Mouse (Mus musculus) bone marrow macrophage, adult 2 months (primary cell): ENCODE measurements around the gene Efcc1. TPM values are rescaled to one million over a fixed set of nuclear protein-coding genes. Genes with fewer than 3 reads are reported as not detected.
"Not testable (repeated sequence)": the region's sequence is repeated elsewhere in the genome, so short reads cannot be mapped to it uniquely, and the experiment has no call there.

Source experiments
- H3K27ac ChIP-seq: 2 replicates; pipeline ENCODE4 v1.5.1; 2012; ENCODE audit warnings: low read depth, low read length; ENCODE audit not compliant: insufficient read depth
- H3K4me1 ChIP-seq: 2 replicates; pipeline ENCODE4 v1.6.1; 2012; ENCODE audit warnings: low read length; ENCODE audit not compliant: control insufficient read depth, insufficient read depth
- H3K4me3 ChIP-seq: 2 replicates; pipeline ENCODE4 v1.5.1; 2012; ENCODE audit warnings: mild to moderate bottlenecking, low read length, moderate library complexity; ENCODE audit not compliant: insufficient read depth
- CTCF ChIP-seq: IDR thresholded peaks from 2 replicates; pipeline ENCODE4 v1.5.1; 2012; ENCODE audit warnings: low read depth, mild to moderate bottlenecking, low read length, moderate library complexity
- POLR2A ChIP-seq: IDR thresholded peaks from 2 replicates; pipeline ENCODE4 v1.6.1; 2012; ENCODE audit warnings: mild to moderate bottlenecking, low read depth, low read length, borderline replicate concordance
- polyA plus RNA-seq: library from polyadenylated mRNA; stranded (reverse); fragments of >200 nt; gene quantifications from 2 replicates; pipeline ENCODE4 v1.2.4, GENCODE M21; 2012; ENCODE audit not compliant: missing spikeins, insufficient read depth, insufficient read length

Gene Efcc1
- polyA plus RNA-seq, 1 experiment, result not detected

DNA sequence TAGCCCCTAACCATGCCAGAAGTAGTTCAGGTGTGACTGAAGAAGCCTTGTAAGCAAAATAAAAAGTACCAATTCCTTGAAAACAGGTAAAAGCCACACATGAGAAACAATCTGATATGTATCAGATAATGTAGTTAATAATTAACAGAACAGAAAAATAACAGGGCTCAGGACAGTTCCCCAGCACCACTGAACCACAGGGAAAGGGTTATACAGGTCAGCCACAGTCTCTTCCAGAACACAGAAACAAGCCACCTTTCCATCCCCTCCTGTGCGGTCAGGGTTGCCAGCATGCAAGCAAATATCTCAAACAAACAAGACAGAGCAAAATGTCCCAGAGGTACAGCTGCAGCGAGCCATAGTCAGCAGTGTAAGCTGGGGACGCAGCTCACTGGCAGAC is 28.7 kb downstream of the Efcc1 start:
- H3K4me3 ChIP-seq, result no peak overlapping the region
- TF ChIP-seq POLR2A, result no peak
- no peak for TF ChIP-seq CTCF
- H3K27ac ChIP-seq, result no peak overlapping the region
- H3K4me1 ChIP-seq, result no peaks in the 10 kb centered on the region

DNA sequence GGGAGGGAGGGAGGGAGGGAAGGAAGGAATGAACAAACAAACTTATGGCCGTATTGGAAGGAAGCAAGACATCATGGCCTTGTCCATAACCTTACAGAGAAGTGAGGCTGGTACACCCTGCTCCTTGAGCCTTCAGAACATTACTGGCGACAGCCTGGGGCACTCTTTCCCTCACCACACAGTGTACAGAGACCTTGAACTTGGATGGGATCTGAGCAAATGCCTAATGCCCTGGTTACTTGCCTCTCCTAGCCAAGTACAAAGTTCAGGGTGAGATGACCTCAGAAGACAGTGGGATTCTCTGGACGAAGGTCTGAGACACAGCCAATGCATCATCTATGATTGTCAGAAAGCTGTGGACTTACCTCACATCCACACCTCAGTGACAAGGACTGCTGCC is 29.2 kb downstream of the Efcc1 start:
- H3K27ac ChIP-seq, result no peak overlapping the region
- no peak for TF ChIP-seq CTCF
- no peak for TF ChIP-seq POLR2A
- no peak overlapping the region for H3K4me3 ChIP-seq
- no peaks in the 10 kb centered on the region for H3K4me1 ChIP-seq

DNA sequence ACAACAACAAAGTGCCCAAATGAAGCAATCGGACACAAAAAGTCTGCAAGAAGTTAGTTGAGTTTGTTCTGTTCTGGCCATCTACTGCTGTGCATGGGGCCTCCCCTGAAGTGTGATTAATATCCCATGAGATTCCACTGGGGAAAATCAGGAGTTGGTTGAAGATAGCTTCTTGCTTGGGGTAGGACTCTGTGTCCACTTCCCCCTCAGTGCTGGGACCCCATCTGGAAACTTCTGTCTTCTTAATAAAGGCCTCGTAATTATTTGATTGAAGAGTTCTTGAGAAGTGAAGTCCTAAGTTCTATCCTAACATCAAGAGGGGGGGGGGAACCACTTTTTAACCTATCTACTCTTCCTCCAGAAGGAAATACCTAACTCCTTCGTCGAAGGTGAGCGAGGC is 31.5 kb downstream of the Efcc1 start:
- TF ChIP-seq CTCF, result no peak
- TF ChIP-seq POLR2A, result no peak
- Histone ChIP-seq H3K4me1 (no peaks in the 10 kb centered on the region), H3K4me3 (no peak overlapping the region), H3K27ac (no peak overlapping the region)

DNA sequence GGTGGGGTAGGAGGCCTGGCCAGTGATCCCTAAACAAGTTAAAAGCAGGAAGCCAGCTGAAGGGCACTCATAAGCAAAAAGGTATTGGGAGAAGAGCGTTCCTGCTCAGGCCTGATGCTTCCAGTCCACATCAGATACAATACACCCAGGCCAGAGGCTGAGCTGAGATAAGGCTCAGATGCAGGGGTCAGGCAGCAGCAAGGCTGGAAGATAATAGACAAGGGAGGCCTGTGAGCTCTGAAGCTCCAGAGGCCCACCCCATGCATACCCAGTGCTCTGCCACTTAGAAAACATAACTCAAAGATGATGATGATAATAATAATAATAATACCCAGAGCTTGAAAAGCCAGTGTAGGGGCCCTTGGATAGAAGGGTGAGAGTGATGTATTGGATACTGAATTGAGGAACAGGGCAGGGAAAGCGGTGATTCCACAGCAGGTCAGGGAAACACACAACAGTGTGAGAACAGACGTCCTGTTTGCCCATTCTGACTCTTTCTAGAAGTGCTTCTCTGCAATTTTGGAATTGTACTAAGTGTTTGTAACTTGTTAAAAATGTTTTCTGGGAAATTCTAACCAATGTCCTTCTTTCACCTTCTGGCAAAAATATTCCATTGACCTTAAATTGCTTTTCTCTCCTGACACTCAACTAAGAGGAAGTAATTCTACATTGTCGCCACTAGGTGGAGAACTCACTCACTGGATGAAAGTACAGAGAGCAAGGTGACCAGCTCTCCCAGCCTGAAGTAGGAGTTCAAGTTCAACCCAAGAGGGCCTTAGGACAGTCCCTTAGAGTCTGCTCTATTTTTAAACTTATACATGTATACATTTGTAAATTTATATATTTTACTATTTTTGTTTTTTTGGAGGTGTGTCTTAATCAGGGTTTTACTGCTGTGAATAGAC is 33.0 kb downstream of the Efcc1 start:
- TF ChIP-seq CTCF (no peak), POLR2A (no peak)
- no peak overlapping the region for H3K4me3 ChIP-seq
- no peak overlapping the region for H3K27ac ChIP-seq
- H3K4me1 ChIP-seq, result no peaks in the 10 kb centered on the region

DNA sequence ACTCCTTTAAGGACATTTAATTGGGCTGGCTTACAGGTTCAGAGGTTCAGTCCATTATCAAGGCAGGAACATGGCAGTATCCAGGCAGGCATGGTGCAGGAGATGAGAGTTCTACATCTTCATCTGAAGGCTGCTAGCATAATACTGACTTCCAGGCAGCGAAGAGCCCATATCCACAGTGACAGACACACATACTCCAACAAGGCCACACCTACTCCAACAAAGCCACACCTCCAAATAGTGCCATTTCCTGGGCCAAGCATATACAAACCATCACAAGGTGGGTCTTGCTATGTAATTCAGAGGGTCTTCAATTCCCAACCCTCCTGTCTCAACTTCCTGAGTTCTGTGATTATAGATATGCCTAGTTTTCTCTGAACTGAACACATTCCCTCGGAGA is 33.6 kb downstream of the Efcc1 start:
- not testable (repeated sequence) for H3K27ac ChIP-seq, H3K4me3 ChIP-seq, H3K4me1 ChIP-seq

DNA sequence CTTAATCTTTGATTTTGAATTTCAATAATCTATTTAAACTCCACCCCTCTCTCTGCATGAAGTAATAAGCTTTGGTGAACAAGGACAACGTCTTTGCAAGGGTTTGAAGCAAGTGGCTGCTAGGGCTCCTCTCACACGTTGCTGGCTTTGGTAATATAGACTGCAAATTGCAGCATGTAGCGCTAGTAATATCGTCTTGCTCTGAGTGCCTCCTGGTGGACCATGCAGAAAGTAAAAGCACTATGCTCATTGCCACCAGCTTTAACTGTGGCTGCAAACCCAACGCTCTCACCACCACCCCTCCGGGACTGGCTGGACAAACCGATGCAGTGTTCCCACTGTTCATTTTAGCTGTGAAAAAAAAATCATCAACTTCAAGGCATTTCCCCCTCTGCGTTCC is 40.0 kb downstream of the Efcc1 start:
- no peak overlapping the region for H3K27ac ChIP-seq
- no peak for TF ChIP-seq POLR2A
- TF ChIP-seq CTCF, result no peak
- no peak overlapping the region for H3K4me3 ChIP-seq
- H3K4me1 ChIP-seq, result no peaks in the 10 kb centered on the region

DNA sequence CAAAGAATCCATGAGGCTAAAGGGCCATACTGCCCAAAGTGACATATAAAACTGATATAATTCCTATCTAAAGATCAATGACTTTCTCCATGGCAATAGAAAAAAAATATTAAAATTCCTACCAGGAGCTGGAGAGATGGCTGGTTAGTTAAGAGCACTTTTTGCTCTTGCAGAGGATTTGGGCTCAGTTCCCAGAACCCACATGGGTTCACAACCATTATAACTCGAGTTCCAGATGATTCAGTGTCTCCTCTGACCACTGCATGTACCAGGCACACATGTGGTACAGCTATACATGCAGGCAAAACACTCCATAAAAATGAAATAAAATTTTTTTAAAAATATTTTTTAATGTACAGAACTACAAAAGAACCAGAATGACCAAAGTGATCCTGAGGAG is 43.8 kb downstream of the Efcc1 start:
- Histone ChIP-seq H3K4me1 (peaks cover 8% of the 10 kb centered on the region), H3K27ac (no peak overlapping the region), H3K4me3 (no peak overlapping the region)
- no peak for TF ChIP-seq POLR2A
- TF ChIP-seq CTCF, result no peak

DNA sequence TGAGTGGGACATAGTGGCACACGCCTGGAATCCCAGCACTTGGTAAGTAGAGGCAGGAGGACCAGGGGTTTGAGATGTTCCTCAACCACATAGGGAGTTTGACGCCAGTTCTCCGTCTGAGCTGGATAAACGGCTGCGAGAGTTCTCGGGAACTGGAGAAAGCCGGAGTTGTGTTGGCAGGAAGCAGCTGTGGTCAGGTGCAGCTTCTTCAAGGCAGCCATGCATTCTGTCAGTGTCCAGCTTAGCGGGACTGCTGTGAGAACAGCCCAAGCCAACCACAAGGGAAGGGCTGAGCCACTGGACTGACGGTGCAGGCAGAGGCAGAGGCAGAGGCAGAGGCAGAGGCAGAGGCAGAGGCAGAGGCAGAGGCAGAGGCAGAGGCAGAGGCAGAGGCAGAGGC is 44.2 kb downstream of the Efcc1 start:
- Histone ChIP-seq H3K4me1 (peaks cover 8% of the 10 kb centered on the region), H3K27ac (no peak overlapping the region), H3K4me3 (no peak overlapping the region)
- TF ChIP-seq CTCF, result no peak
- TF ChIP-seq POLR2A, result no peak

DNA sequence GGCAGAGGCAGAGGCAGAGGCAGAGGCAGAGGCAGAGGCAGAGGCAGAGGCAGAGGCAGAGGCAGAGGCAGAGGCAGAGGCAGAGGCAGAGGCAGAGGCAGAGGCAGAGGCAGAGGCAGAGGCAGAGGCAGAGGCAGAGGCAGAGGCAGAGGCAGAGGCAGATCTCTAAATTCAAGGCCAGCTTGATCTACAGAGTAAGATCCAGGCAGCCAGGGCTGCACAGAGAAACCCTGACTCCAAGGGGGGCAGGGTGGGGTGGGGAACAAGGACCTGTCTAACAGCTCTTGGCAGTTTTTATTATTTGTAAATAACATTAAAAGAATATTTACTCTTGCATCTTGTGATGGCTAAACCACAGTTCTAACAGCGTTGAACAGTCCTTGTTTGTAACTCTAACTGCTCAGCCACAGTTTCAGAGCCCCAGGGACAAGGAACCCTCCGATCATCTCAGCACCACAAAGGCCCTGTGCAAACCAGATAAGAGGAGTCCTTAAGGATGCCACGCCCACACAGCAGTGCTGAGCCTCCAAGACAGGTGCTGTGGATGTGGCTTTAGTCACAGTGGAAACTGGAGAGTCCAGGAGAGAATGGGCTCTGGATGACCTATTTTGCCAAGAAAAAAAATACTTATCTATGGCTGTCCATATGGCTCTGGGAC is 45.0 kb downstream of the Efcc1 start:
- Histone ChIP-seq H3K4me3 (no peak overlapping the region), H3K27ac (no peak overlapping the region), H3K4me1 (peaks cover 8% of the 10 kb centered on the region)
- TF ChIP-seq POLR2A (no peak), CTCF (no peak)

DNA sequence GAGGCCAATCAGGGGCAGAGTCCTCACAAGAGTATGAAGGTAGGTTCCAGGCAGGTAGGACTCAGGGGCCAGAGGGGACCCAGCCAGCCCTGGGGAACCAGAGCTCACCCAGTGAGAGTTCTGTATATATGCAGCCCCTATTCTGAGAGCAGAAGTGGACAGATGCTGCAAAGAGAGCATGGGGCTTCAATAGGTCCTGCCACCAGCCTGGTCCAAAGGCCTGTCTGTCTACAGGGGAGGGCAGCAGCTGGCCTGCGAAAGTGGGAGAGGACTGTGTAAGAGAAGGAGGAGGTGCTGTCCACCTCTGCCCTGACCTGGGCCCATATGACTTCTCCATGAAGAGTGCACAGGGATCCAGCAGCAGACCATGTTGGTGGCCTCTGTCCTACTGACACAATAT is 46.0 kb downstream of the Efcc1 start:
- H3K4me1 ChIP-seq, result peaks cover 8% of the 10 kb centered on the region
- no peak overlapping the region for H3K4me3 ChIP-seq
- no peak for TF ChIP-seq CTCF
- no peak for TF ChIP-seq POLR2A
- no peak overlapping the region for H3K27ac ChIP-seq

DNA sequence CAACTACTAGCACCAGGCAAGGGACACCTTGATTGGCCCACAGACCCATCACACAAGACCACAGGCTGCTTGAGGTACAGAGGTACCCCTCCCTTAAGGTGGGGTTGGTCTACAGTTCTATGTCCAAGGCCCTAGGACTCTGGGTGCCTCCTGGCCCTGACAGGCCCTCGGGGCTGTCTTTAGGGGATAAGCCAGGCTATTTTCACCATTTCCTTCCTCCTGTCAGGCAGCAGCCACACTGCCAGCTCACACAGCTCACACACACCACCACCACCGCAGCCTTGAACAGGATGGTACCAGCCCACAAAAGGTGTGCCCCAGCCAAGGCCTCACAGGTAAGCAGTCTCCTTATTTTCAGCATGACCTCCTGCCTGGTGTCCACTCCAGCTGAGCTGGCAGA is 47.2 kb downstream of the Efcc1 start, which contains the start of gene Gp9:
Gp9 (plus strand) TSS at position 231 of the 400 bp plus-strand sequence.
- no peak for TF ChIP-seq POLR2A
- no peak for TF ChIP-seq CTCF
- Histone ChIP-seq H3K27ac (no peak within 1 kb of the TSS), H3K4me3 (no peak within 1 kb of the TSS), H3K4me1 (peaks cover 8% of the 10 kb centered on the region)
